In genomic region chr19:15299474-15299873, GRCm38 (mm10) we compare ENCODE assay signal across 7 mouse cellular contexts.
DNase-seq lines count a peak whose midpoint lies in the region; ATAC-seq lines count a peak whose summit lies in the region.

No protein-coding gene starts in this region.

- WGBS in kidney, embryonic 15.5 days, result 47% methylated on average over 6 of the region's 6 CpGs

- peak; percentile 16 for DNase-seq in kidney, postnatal 10 days
- DNase-seq in urinary bladder, postnatal 25 days (ENCODE audit: low spot score), result peak; percentile 3
- DNase-seq in urinary bladder, adult 18-20 months (ENCODE audit: low spot score in 2 of 2), result no peak
- peak; percentile 50 for DNase-seq in embryo, embryonic 10.5 days (ENCODE audit: low spot score)
- DNase-seq in spleen, adult 18-20 months, result no peak
- no peak for DNase-seq in right cerebral cortex, postnatal 10 days (ENCODE audit: low spot score in 2 of 2)

- H3K27ac ChIP-seq in kidney, embryonic 15.5 days, result no peak overlapping the region

- H3K9me3 ChIP-seq in kidney, embryonic 15.5 days (replicated peaks), result no peaks in the 10 kb centered on the region

- no peak overlapping the region for H3K4me3 ChIP-seq in kidney, embryonic 15.5 days (replicated peaks)

- H3K4me1 ChIP-seq in kidney, embryonic 15.5 days, result no peaks in the 10 kb centered on the region

- no peaks in the 10 kb centered on the region for H3K36me3 ChIP-seq in kidney, embryonic 15.5 days

- no peaks in the 10 kb centered on the region for H3K27me3 ChIP-seq in kidney, embryonic 15.5 days

- no peak overlapping the region for H3K9ac ChIP-seq in kidney, embryonic 15.5 days

- ATAC-seq in kidney, embryonic 15.5 days (replicated peaks; ENCODE audit: low FRiP score), result no peak

- no peak overlapping the region for H3K4me2 ChIP-seq in kidney, embryonic 15.5 days

Comparison
In these comparisons a context has a peak if more than half of its experiments do, and no peak if none do; other contexts are left out.
1. DNase-seq: peak in kidney, postnatal 10 days (single experiment), urinary bladder, postnatal 25 days (single experiment) and embryo, embryonic 10.5 days (single experiment); none in urinary bladder, adult 18-20 months (0 of 2), spleen, adult 18-20 months (0 of 2) and right cerebral cortex, postnatal 10 days (0 of 2).